Mouse (Mus musculus) forebrain, embryonic 16.5 days (tissue): ENCODE results near the gene Cyp17a1. TPM values are rescaled to one million over a fixed set of nuclear protein-coding genes. Genes with fewer than 3 reads are reported as not detected.

ENCODE experiments used
- ATAC-seq: fragments of 200-750 bp; cut with Nextera tagmentation; 2 replicates; pipeline ENCODE4 v1.8.0; 2017; ENCODE audit warnings: mild to moderate bottlenecking, moderate library complexity
- H3K27ac ChIP-seq: fragments of 300-500 bp; sonication (generic); 2 replicates; pipeline ENCODE4 v1.5.1; 2014; ENCODE audit warnings: low read length, control low read depth
- H3K27me3 ChIP-seq: fragments of 300-500 bp; sonication (generic); replicated peaks from 2 replicates; pipeline ENCODE4 v1.6.1; 2014; ENCODE audit warnings: low read length; ENCODE audit not compliant: control insufficient read depth, insufficient read depth
- H3K36me3 ChIP-seq: fragments of 300-500 bp; sonication (generic); 2 replicates; pipeline ENCODE4 v1.6.1; 2014; ENCODE audit not compliant: control insufficient read depth, insufficient read depth
- H3K4me1 ChIP-seq: fragments of 300-500 bp; sonication (generic); replicated peaks from 2 replicates; pipeline ENCODE4 v1.6.1; 2014; ENCODE audit warnings: low read length; ENCODE audit not compliant: control insufficient read depth, insufficient read depth
- H3K4me2 ChIP-seq: fragments of 300-500 bp; sonication (generic); 2 replicates; pipeline ENCODE4 v1.6.1; 2014; ENCODE audit warnings: mild to moderate bottlenecking, low read length, control low read depth
- H3K4me3 ChIP-seq: fragments of 300-500 bp; sonication (generic); replicated peaks from 2 replicates; pipeline ENCODE4 v1.5.1; 2014; ENCODE audit warnings: mild to moderate bottlenecking, low read length, control low read depth
- H3K9ac ChIP-seq: fragments of 300-500 bp; sonication (generic); replicated peaks from 2 replicates; pipeline ENCODE4 v1.6.1; 2014; ENCODE audit warnings: low read depth, low read length, control low read depth
- H3K9me3 ChIP-seq: fragments of 300-500 bp; sonication (generic); 2 replicates; pipeline ENCODE4 v1.6.1; 2016; ENCODE audit warnings: low read length; ENCODE audit not compliant: control insufficient read depth
- WGBS: fragments of 180-500 bp; shearing (Covaris S2); extraction: QIAGEN DNeasy Blood & Tissue Kit; methylation state at CpG from one replicate; pipeline ENCODE4 v1.1.7; 2014; 5-methylcytosine and 5-hydroxymethylcytosine counted together
- polyA plus RNA-seq: library from polyadenylated mRNA; unstranded; fragments of >200 nt; fragmentation: Nextera tagmentation; extraction: Ambion mirVana; gene quantifications from 2 replicates; pipeline ENCODE4 v1.2.1, GENCODE M21; 2015

Cyp17a1 gene
- polyA plus RNA-seq, 1 experiment from 2014 or later, result 0.33 TPM

- H3K27me3 ChIP-seq, result no peaks in the 10 kb centered on the region
- no peak overlapping the region for H3K4me2 ChIP-seq
- H3K9me3 ChIP-seq, result no peaks in the 10 kb centered on the region
- H3K36me3 ChIP-seq, result peaks cover 2% of the 10 kb centered on the region
- 74% methylated on average over 4 of the region's 4 CpGs for WGBS
- ATAC-seq, result no peak
- no peak overlapping the region for H3K27ac ChIP-seq
- H3K4me3 ChIP-seq, result no peak overlapping the region
- H3K9ac ChIP-seq, result no peak overlapping the region
- H3K4me1 ChIP-seq, result peaks cover 5% of the 10 kb centered on the region; the same call in 1 of the 2 replicates
Observed at GRCm38 (mm10) chr19:46661511-46661910, 11.5 kb downstream of the Cyp17a1 start.

GRCm38 (mm10) chr19:46658851-46659250 lies 14.1 kb downstream of the Cyp17a1 start:
- Histone ChIP-seq H3K9ac (no peak overlapping the region), H3K27ac (no peak overlapping the region), H3K4me3 (no peak overlapping the region), H3K27me3 (no peaks in the 10 kb centered on the region), H3K4me1 (no peaks in the 10 kb centered on the region), H3K36me3 (peaks cover 10% of the 10 kb centered on the region), H3K4me2 (no peak overlapping the region), H3K9me3 (no peaks in the 10 kb centered on the region)
- ATAC-seq, result no peak
- WGBS, result 87% methylated on average over 9 of the region's 9 CpGs

- H3K4me3 ChIP-seq, result no peak overlapping the region
- H3K4me1 ChIP-seq, result no peaks in the 10 kb centered on the region
- H3K27ac ChIP-seq, result no peak overlapping the region
- H3K4me2 ChIP-seq, result no peak overlapping the region
- no peak overlapping the region for H3K9ac ChIP-seq
- H3K27me3 ChIP-seq, result no peaks in the 10 kb centered on the region
- WGBS, result 97% methylated on average over 7 of the region's 7 CpGs
- no peaks in the 10 kb centered on the region for H3K9me3 ChIP-seq
- H3K36me3 ChIP-seq, result peaks cover 10% of the 10 kb centered on the region
- ATAC-seq, result no peak
Observed at GRCm38 (mm10) chr19:46658348-46658747, 14.6 kb downstream of the Cyp17a1 start.

- no peaks in the 10 kb centered on the region for H3K9me3 ChIP-seq
- no peak overlapping the region for H3K4me2 ChIP-seq
- 99% methylated on average over 3 of the region's 3 CpGs for WGBS
- ATAC-seq, result no peak
- H3K4me3 ChIP-seq, result no peak overlapping the region
- peaks cover 10% of the 10 kb centered on the region for H3K36me3 ChIP-seq
- no peaks in the 10 kb centered on the region for H3K4me1 ChIP-seq
- H3K9ac ChIP-seq, result no peak overlapping the region
- no peaks in the 10 kb centered on the region for H3K27me3 ChIP-seq
- H3K27ac ChIP-seq, result no peak overlapping the region
Observed at GRCm38 (mm10) chr19:46657339-46658020, 15.5 kb downstream of the Cyp17a1 start.

- ATAC-seq, result no peak
- H3K9ac ChIP-seq, result no peak overlapping the region
- H3K9me3 ChIP-seq, result no peaks in the 10 kb centered on the region
- no peak overlapping the region for H3K4me2 ChIP-seq
- H3K27ac ChIP-seq, result no peak overlapping the region
- H3K4me3 ChIP-seq, result no peak overlapping the region
- no peaks in the 10 kb centered on the region for H3K27me3 ChIP-seq
- H3K36me3 ChIP-seq, result peaks cover 10% of the 10 kb centered on the region
- no peaks in the 10 kb centered on the region for H3K4me1 ChIP-seq
- WGBS, result 94% methylated on average over 21 of the region's 21 CpGs
Observed at GRCm38 (mm10) chr19:46656151-46656840, 16.7 kb downstream of the Cyp17a1 start.

- Histone ChIP-seq H3K36me3 (peaks cover 10% of the 10 kb centered on the region), H3K9me3 (no peaks in the 10 kb centered on the region), H3K27me3 (no peaks in the 10 kb centered on the region), H3K4me2 (no peak overlapping the region), H3K4me3 (no peak overlapping the region), H3K27ac (no peak overlapping the region), H3K9ac (no peak overlapping the region), H3K4me1 (no peaks in the 10 kb centered on the region)
- 94% methylated on average over 10 of the region's 10 CpGs for WGBS
- ATAC-seq, result no peak
Observed at GRCm38 (mm10) chr19:46655626-46656025, 17.3 kb downstream of the Cyp17a1 start.

- Histone ChIP-seq H3K4me3 (no peak overlapping the region), H3K27me3 (no peaks in the 10 kb centered on the region), H3K9me3 (no peaks in the 10 kb centered on the region), H3K36me3 (peaks cover 10% of the 10 kb centered on the region), H3K27ac (no peak overlapping the region), H3K4me1 (no peaks in the 10 kb centered on the region), H3K4me2 (no peak overlapping the region), H3K9ac (no peak overlapping the region)
- ATAC-seq, result no peak
- 96% methylated on average over 14 of the region's 14 CpGs for WGBS
Observed at GRCm38 (mm10) chr19:46653616-46654235, 19.2 kb downstream of the Cyp17a1 start.

- H3K4me3 ChIP-seq, result no peak overlapping the region
- H3K27ac ChIP-seq, result no peak overlapping the region
- H3K4me1 ChIP-seq, result no peaks in the 10 kb centered on the region
- no peak overlapping the region for H3K9ac ChIP-seq
- peaks cover 10% of the 10 kb centered on the region for H3K36me3 ChIP-seq
- no peak overlapping the region for H3K4me2 ChIP-seq
- no peaks in the 10 kb centered on the region for H3K27me3 ChIP-seq
- no peak for ATAC-seq
- H3K9me3 ChIP-seq, result no peaks in the 10 kb centered on the region
- 85% methylated on average over 5 of the region's 5 CpGs for WGBS
Observed at GRCm38 (mm10) chr19:46653188-46653587, 19.8 kb downstream of the Cyp17a1 start.

- ATAC-seq, result no peak
- no peak overlapping the region for H3K9ac ChIP-seq
- peaks cover 23% of the 10 kb centered on the region for H3K4me1 ChIP-seq
- H3K27me3 ChIP-seq, result no peaks in the 10 kb centered on the region
- WGBS, result 95% methylated on average over 14 of the region's 14 CpGs
- no peaks in the 10 kb centered on the region; the same call in 1 of the 2 replicates for H3K36me3 ChIP-seq
- no peak overlapping the region for H3K27ac ChIP-seq
- H3K4me2 ChIP-seq, result no peak overlapping the region
- H3K9me3 ChIP-seq, result no peaks in the 10 kb centered on the region
- no peak overlapping the region for H3K4me3 ChIP-seq
Observed at GRCm38 (mm10) chr19:46648565-46648964, 24.4 kb downstream of the Cyp17a1 start.
